Mouse (Mus musculus): ENCODE measurements around the gene Higd2a.
"Not testable (repeated sequence)": the region's sequence is repeated elsewhere in the genome, so short reads cannot be mapped to it uniquely, and the experiment has no call there.

Higd2a gene

DNA sequence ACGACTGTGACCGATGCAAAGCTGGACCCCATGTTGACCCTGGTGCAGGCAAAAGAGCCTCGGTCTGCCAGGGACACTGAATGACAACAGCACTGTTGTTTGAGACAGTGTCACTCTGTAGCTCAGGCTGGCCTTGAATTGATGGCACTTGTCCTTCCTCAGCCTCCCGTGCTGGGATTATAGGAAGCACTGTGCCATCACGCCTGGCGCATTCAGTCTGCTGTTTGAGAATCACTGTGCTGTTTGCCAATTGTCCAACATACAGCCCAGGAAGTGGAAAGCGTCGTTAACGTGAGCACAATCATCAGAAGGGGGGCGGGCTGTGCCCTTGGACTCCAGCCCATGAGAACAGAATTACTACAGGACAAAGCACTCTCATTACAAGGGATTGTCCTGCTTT is 7.9 kb upstream of the Higd2a start:
- no peak for DNase-seq (ENCODE audit: low spot score in 2 of 2)

GRCm38 (mm10) chr13:54582860-54583259 is 7.1 kb upstream of the Higd2a start:
- DNase-seq (ENCODE audit: low spot score in 2 of 2) = no peak

GRCm38 (mm10) chr13:54585831-54586230 is 4.2 kb upstream of the Higd2a start:
- DNase-seq (ENCODE audit: low spot score in 2 of 2) = no peak

GRCm38 (mm10) chr13:54589414-54589995 is 502 bp upstream of the Higd2a start:
- no peak for DNase-seq (ENCODE audit: low spot score in 2 of 2)

DNA sequence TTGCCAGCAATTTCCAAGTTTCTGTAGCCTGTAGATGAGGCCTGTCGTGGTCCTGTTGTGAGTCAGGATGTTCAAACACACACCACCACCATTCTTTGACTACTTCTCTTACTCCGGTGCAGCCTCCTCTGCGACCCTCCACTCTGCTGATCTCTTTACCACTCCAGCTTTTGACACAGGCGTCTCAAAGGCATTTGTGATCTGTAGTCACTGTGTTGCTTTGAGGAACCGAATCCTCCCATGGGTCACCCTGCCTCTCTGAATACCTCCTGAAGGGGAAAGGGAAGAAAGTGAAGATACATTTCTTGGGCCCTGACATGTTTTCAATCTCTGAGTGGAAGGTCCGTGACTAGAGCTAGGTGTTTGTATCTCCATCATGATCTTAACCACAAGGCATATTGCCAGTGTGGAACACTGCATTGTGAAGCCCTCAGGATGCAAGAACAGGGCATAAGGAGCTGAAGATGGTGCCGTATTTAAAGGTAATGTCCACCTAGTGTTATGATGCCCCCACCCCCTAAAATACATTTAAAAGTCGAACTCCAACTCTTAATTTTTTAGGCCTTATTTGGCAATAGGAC is 1.9 kb downstream of the Higd2a start:
- no peak for DNase-seq (ENCODE audit: low spot score in 2 of 2)

GRCm38 (mm10) chr13:54593617-54594016 is 3.6 kb downstream of the Higd2a start:
- DNase-seq (ENCODE audit: low spot score in 2 of 2) = no peak

DNA sequence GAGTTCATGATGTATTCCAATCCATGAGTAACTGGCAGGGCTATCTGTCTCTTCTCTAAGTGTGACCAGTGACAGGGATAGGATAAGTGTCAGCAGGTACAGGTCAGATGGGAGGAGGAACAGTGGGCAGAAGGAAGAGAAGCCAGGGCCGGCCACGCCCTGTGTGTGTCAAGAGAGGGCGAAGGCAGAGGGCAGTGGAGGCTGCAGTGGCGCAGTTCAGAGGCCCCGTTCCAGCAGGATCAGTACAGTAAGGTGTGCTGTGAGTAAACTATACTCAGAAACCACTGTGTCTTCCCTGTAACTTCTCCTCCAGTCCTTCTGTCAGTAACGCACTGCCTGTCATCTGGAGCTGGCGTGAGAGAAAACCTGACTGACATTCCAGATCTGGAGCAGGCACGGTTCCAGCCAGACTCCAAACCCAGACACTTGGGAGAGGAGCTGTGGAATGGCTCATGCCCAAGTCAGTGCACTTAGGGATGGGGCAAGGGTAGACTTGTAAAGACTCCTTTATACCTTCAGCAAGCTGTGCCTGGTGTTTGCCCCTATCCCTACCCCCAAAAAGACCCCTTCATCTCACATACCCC is 6.2 kb downstream of the Higd2a start:
- no peak for DNase-seq (ENCODE audit: low spot score in 2 of 2)

- no peak for DNase-seq (ENCODE audit: low spot score in 2 of 2)
These were observed 6.9 kb downstream of the Higd2a start for GRCm38 (mm10) chr13:54596870-54597269.

- DNase-seq (ENCODE audit: low spot score in 2 of 2) = no peak
These were observed 8.7 kb downstream of the Higd2a start for GRCm38 (mm10) chr13:54598622-54599143.

DNA sequence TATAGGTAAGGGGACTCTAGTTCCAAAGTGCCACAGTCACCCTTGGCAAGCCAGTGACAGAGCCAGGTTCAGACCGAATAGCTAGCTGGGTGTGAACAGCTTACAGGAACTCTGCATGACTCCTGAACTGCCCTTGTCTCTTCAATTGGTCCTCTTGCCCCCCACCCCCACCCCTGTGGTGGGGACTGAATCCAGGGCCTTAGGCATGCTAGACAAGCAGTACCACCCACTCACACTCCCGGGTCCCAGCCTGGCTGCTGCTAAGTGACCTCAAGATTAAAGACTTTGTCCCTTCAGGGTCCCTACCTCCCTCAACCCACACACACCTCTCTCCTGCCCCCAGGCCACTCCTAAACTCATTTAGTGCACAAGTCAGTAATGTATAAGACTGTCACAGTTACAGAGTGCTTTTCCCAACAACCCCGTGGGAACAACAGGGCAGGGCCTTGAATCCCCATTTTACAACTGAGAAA is 12.7 kb downstream of the Higd2a start:
- no peak for DNase-seq (ENCODE audit: low spot score in 2 of 2)

GRCm38 (mm10) chr13:54603501-54603900 is 13.5 kb downstream of the Higd2a start:
- DNase-seq (ENCODE audit: low spot score in 2 of 2) = no peak

GRCm38 (mm10) chr13:54604221-54604620 is 14.2 kb downstream of the Higd2a start:
- DNase-seq (ENCODE audit: low spot score in 2 of 2) = no peak

DNA sequence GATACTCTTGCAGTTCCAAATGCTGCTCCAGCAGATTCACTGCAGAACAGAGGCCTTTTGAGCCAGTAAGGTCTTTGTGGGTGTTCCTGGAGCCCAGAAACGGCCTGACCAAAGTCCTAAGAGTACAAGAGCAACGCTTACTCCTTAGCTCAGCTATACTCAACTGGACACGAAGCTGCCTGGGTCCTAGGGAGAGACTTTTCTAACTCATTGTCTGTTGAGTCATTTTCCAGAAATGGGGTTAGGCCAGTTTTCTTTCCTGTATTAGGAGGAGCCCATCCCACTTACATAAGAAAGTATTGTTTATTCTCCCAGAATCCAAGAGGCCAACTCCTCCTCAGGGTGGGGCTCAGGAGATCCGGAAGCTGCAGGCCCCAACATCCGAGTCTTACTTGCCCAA is 15.4 kb downstream of the Higd2a start:
- no peak for DNase-seq (ENCODE audit: low spot score in 2 of 2)

- no peak for DNase-seq (ENCODE audit: low spot score in 2 of 2)
These were observed 17.2 kb downstream of the Higd2a start for GRCm38 (mm10) chr13:54607204-54607603.

GRCm38 (mm10) chr13:54608002-54608401 is 18.0 kb downstream of the Higd2a start:
- DNase-seq (ENCODE audit: low spot score in 2 of 2) = no peak

DNA sequence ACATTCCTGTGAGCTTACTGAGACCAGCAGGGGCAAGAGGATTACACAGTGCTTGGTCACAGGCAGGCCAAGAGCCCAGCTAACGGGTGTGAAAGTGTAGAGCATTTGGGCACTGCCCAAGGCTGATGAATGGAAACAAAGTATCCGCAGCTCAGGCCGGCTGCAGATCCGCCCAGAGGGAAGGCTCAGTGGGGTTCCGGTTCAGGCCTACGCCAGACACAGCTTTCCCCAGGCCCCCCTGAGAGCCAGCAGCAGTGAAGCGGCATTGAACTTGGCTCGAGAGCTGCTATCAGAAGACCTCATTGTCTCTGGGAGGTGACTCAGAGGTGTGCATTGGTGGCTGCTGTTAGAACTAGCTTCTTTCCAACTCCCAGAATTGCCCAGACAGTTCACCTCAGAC is 18.7 kb downstream of the Higd2a start:
- no peak for DNase-seq (ENCODE audit: low spot score in 2 of 2)

- DNase-seq (ENCODE audit: low spot score in 2 of 2) = no peak
These were observed 19.3 kb downstream of the Higd2a start for GRCm38 (mm10) chr13:54609301-54609700.

GRCm38 (mm10) chr13:54610613-54610971 is 20.6 kb downstream of the Higd2a start:
- no peak for DNase-seq (ENCODE audit: low spot score in 2 of 2)

DNA sequence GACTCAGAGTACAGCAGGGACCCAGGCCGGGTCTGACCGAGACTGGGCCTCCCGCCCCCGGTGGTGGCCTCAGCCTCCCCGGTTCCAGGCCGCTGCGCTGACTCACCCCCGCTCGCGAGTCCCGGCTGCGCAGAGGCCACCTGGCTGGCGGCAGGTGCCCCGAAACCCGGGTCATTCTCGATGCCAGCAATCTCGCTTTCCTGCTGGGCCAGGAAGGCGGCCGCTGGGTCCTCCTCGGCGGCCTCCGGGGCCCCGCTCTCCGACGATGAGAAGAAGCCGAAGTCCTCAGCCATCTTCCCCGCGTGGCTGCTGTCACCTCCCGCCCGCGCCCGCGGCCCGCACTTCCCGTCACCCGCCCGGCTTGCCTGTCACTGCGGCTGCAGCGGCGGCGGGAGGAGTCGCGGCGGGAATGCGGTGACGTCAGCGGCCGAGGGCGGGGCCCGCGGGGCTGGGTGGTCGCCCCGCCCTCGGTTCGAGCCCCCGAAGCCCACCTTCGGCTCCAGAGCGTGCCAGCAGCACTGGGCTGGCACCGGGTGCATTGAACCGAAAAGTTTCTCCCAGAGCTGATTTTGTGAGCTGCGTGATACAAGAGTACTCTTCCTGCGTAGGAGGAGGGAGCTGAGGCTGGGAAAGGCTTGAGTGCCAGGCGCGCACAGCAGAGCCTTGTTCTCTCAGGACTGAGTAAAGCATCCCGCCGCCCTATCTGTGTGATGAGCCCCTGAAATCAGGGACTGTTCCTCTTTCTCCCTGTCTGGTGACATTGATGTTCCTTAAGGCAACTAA is 21.2 kb downstream of the Higd2a start, which contains the start of gene Cltb:
Gene Cltb, minus strand, starts transcription at position 373 of the 783 bp plus-strand sequence.
- peak; percentile 64 to 76 for DNase-seq (ENCODE audit: low spot score in 2 of 2)

- DNase-seq (ENCODE audit: low spot score in 2 of 2) = not testable (repeated sequence)
These were observed 23.1 kb downstream of the Higd2a start for GRCm38 (mm10) chr13:54613141-54613540.

DNA sequence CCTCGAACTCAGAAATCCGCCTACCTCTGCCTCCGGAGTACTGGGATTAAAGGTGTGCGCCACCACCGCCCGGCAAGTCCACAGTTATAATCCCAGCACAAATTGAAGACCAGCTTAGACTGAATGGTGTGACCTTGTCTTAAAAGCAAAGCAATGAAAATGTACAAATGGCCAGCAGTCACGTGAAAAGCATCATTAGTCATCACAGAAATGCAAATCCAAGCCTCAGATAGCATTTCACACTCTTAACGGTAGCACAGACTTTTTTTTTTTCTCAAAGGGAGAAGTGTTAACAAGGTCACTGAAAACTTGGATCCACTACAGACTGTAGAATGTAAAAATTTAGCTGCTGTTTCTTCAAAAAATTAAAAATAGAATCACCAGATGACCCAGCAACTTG is 26.3 kb downstream of the Higd2a start:
- no peak for DNase-seq (ENCODE audit: low spot score in 2 of 2)

DNA sequence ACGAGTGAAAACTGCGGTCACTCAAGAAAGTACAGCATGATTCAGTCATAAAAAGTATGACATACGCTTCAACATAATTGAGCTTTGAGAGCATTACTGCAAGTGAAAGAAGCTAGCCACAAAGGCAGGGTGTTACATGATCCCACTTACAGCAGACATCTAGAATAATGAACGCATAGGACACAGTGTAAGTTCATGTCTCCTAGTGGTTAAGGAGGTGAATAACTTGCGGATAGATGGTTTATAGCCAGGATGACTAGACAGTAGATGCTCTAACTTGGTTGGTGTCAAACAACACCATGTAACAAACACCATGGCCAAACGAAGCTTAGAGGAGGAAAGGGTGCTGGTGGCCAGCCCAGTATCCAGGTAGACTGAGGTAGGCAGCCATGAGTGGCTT is 27.0 kb downstream of the Higd2a start:
- no peak for DNase-seq (ENCODE audit: low spot score in 2 of 2)
